Mouse (Mus musculus): ENCODE measurements around the gene Ccr1l1. TPM values are rescaled to one million over a fixed set of nuclear protein-coding genes. Genes with fewer than 3 reads are reported as not detected.

The Ccr1l1 gene
- polyA plus RNA-seq, 1 experiment = 0.06 TPM

GRCm38 (mm10) chr9:123999784-124000183, 21.6 kb upstream of the Ccr1l1 start:
- Histone ChIP-seq H3K27ac (ENCODE audit: insufficient read depth, low read depth, low read length) (no peak overlapping the region), H3K36me3 (ENCODE audit: control insufficient read depth, insufficient read depth, low read length) (no peaks in the 10 kb centered on the region), H3K4me1 (ENCODE audit: control insufficient read depth, insufficient read depth, low read length) (no peaks in the 10 kb centered on the region), H3K4me3 (ENCODE audit: insufficient read depth, low read depth, low read length) (no peak overlapping the region), H3K27me3 (replicated peaks; ENCODE audit: control insufficient read depth, insufficient read depth, low read length) (no peaks in the 10 kb centered on the region)
- TF ChIP-seq POLR2A (IDR thresholded peaks at IDR 0.05; ENCODE audit: low read depth, low read length) (no peak), CTCF (conservative IDR thresholded peaks at IDR 0.05; ENCODE audit: insufficient read depth, insufficient read length, low read depth, low read length) (no peak)
- no peak for DNase-seq
- WGBS = 67% methylated on average over 2 of the region's 2 CpGs

GRCm38 (mm10) chr9:123997719-123998118, 19.5 kb upstream of the Ccr1l1 start:
- Histone ChIP-seq H3K27ac (ENCODE audit: insufficient read depth, low read depth, low read length) (no peak overlapping the region), H3K4me1 (ENCODE audit: control insufficient read depth, insufficient read depth, low read length) (no peaks in the 10 kb centered on the region)
- WGBS = 71% methylated on average over 3 of the region's 3 CpGs

GRCm38 (mm10) chr9:123991312-123991906, 13.2 kb upstream of the Ccr1l1 start:
- Histone ChIP-seq H3K36me3 (ENCODE audit: control insufficient read depth, insufficient read depth, low read length) (no peaks in the 10 kb centered on the region), H3K27ac (ENCODE audit: insufficient read depth, low read depth, low read length) (no peak overlapping the region), H3K27me3 (replicated peaks; ENCODE audit: control insufficient read depth, insufficient read depth, low read length) (no peaks in the 10 kb centered on the region), H3K4me3 (ENCODE audit: insufficient read depth, low read depth, low read length) (no peak overlapping the region), H3K4me1 (ENCODE audit: control insufficient read depth, insufficient read depth, low read length) (no peaks in the 10 kb centered on the region)
- 33% methylated on average over 1 of the region's 1 CpGs for WGBS
- TF ChIP-seq CTCF (conservative IDR thresholded peaks at IDR 0.05; ENCODE audit: insufficient read depth, insufficient read length, low read depth, low read length) (no peak), POLR2A (IDR thresholded peaks at IDR 0.05; ENCODE audit: low read depth, low read length) (no peak)
- DNase-seq = no peak

More at GRCm38 (mm10) chr9:123997719-123998118, 19.5 kb upstream of the Ccr1l1 start:
- DNase-seq = no peak
- TF ChIP-seq POLR2A (IDR thresholded peaks at IDR 0.05; ENCODE audit: low read depth, low read length) = no peak
- TF ChIP-seq CTCF (conservative IDR thresholded peaks at IDR 0.05; ENCODE audit: insufficient read depth, insufficient read length, low read depth, low read length) = no peak
- Histone ChIP-seq H3K36me3 (ENCODE audit: control insufficient read depth, insufficient read depth, low read length) (no peaks in the 10 kb centered on the region), H3K27me3 (replicated peaks; ENCODE audit: control insufficient read depth, insufficient read depth, low read length) (no peaks in the 10 kb centered on the region), H3K4me3 (ENCODE audit: insufficient read depth, low read depth, low read length) (no peak overlapping the region)

GRCm38 (mm10) chr9:123989671-123990070, 11.5 kb upstream of the Ccr1l1 start:
- 53% methylated on average over 3 of the region's 3 CpGs for WGBS
- DNase-seq = no peak
- H3K4me3 ChIP-seq (ENCODE audit: insufficient read depth, low read depth, low read length) = no peak overlapping the region
- no peaks in the 10 kb centered on the region for H3K4me1 ChIP-seq (ENCODE audit: control insufficient read depth, insufficient read depth, low read length)
- no peak for TF ChIP-seq CTCF (conservative IDR thresholded peaks at IDR 0.05; ENCODE audit: insufficient read depth, insufficient read length, low read depth, low read length)
- TF ChIP-seq POLR2A (IDR thresholded peaks at IDR 0.05; ENCODE audit: low read depth, low read length) = no peak
- no peaks in the 10 kb centered on the region for H3K36me3 ChIP-seq (ENCODE audit: control insufficient read depth, insufficient read depth, low read length)
- H3K27me3 ChIP-seq (replicated peaks; ENCODE audit: control insufficient read depth, insufficient read depth, low read length) = no peaks in the 10 kb centered on the region
- no peak overlapping the region for H3K27ac ChIP-seq (ENCODE audit: insufficient read depth, low read depth, low read length)

- Histone ChIP-seq H3K27me3 (replicated peaks; ENCODE audit: control insufficient read depth, insufficient read depth, low read length) (no peaks in the 10 kb centered on the region), H3K4me1 (ENCODE audit: control insufficient read depth, insufficient read depth, low read length) (no peaks in the 10 kb centered on the region), H3K36me3 (ENCODE audit: control insufficient read depth, insufficient read depth, low read length) (no peaks in the 10 kb centered on the region), H3K4me3 (ENCODE audit: insufficient read depth, low read depth, low read length) (no peak overlapping the region), H3K27ac (ENCODE audit: insufficient read depth, low read depth, low read length) (no peak overlapping the region)
- DNase-seq = peak; percentile 16
- WGBS = 78% methylated on average over 2 of the region's 2 CpGs
- TF ChIP-seq CTCF (conservative IDR thresholded peaks at IDR 0.05; ENCODE audit: insufficient read depth, insufficient read length, low read depth, low read length) (no peak), POLR2A (IDR thresholded peaks at IDR 0.05; ENCODE audit: low read depth, low read length) (no peak)
Observed at GRCm38 (mm10) chr9:123986217-123986616, 8.0 kb upstream of the Ccr1l1 start.

GRCm38 (mm10) chr9:123984943-123985342, 6.7 kb upstream of the Ccr1l1 start:
- Histone ChIP-seq H3K4me3 (ENCODE audit: insufficient read depth, low read depth, low read length) (no peak overlapping the region), H3K36me3 (ENCODE audit: control insufficient read depth, insufficient read depth, low read length) (no peaks in the 10 kb centered on the region), H3K27me3 (replicated peaks; ENCODE audit: control insufficient read depth, insufficient read depth, low read length) (no peaks in the 10 kb centered on the region), H3K27ac (ENCODE audit: insufficient read depth, low read depth, low read length) (no peak overlapping the region), H3K4me1 (ENCODE audit: control insufficient read depth, insufficient read depth, low read length) (no peaks in the 10 kb centered on the region)
- TF ChIP-seq POLR2A (IDR thresholded peaks at IDR 0.05; ENCODE audit: low read depth, low read length) = no peak
- no peak for TF ChIP-seq CTCF (conservative IDR thresholded peaks at IDR 0.05; ENCODE audit: insufficient read depth, insufficient read length, low read depth, low read length)
- DNase-seq = no peak

- 88% methylated on average over 1 of the region's 1 CpGs for WGBS
- Histone ChIP-seq H3K4me1 (ENCODE audit: control insufficient read depth, insufficient read depth, low read length) (no peaks in the 10 kb centered on the region), H3K36me3 (ENCODE audit: control insufficient read depth, insufficient read depth, low read length) (no peaks in the 10 kb centered on the region), H3K27ac (ENCODE audit: insufficient read depth, low read depth, low read length) (no peak overlapping the region), H3K27me3 (replicated peaks; ENCODE audit: control insufficient read depth, insufficient read depth, low read length) (no peaks in the 10 kb centered on the region), H3K4me3 (ENCODE audit: insufficient read depth, low read depth, low read length) (no peak overlapping the region)
- DNase-seq = no peak
- no peak for TF ChIP-seq POLR2A (IDR thresholded peaks at IDR 0.05; ENCODE audit: low read depth, low read length)
- no peak for TF ChIP-seq CTCF (conservative IDR thresholded peaks at IDR 0.05; ENCODE audit: insufficient read depth, insufficient read length, low read depth, low read length)
Observed at GRCm38 (mm10) chr9:123982720-123983119, 4.5 kb upstream of the Ccr1l1 start.

All from kidney, adult 2 months (tissue).